Mouse (Mus musculus) megakaryocyte-erythroid progenitor cell, adult 5-6 weeks (primary cell): ENCODE measurements around the gene Mecp2. TPM values are rescaled to one million over a fixed set of nuclear protein-coding genes. Genes with fewer than 3 reads are reported as not detected.
"Not testable (repeated sequence)": the region's sequence is repeated elsewhere in the genome, so short reads cannot be mapped to it uniquely, and the experiment has no call there.

Experiments used
- ATAC-seq: replicated peaks from 2 replicates; pipeline ENCODE4 v1.8.0; 2016; ENCODE audit warnings: mild to moderate bottlenecking, inconsistent platforms; ENCODE audit not compliant: severe bottlenecking, poor library complexity, low FRiP score, low TSS enrichment
- total RNA-seq, 2 experiments: library from RNA; stranded (forward) in 1 of 2; stranded (reverse) in 1 of 2; fragments of 200-1000, 215-1000 nt in 1 of 2; fragments of >200 nt in 1 of 2; fragmentation: Nextera tagmentation in 1 of 2; gene quantifications; 2 replicates each; pipeline ENCODE4 v1.2.3; 2014 to 2017

Mecp2 gene
- total RNA-seq (2014; fragmentation: Nextera tagmentation) = 21.8 and 22.9 TPM in 2 replicates
- total RNA-seq (2017) = 12.9 and 17.9 TPM in 2 replicates

- ATAC-seq = not testable (repeated sequence)
Measured at GRCm38 (mm10) chrX:74135263-74135662, at the start of gene Mecp2. TSS of gene Mecp2 (minus strand) at chrX:74135363.

- no peak for ATAC-seq
Measured at GRCm38 (mm10) chrX:74176959-74177358, 41.8 kb upstream of the Mecp2 start, which contains the start of gene Tktl1. TSS of gene Tktl1 (plus strand) at chrX:74177259.

GRCm38 (mm10) chrX:74167738-74168137 lies 32.6 kb upstream of the Mecp2 start, which contains the start of gene Tex28:
TSS of gene Tex28 (minus strand) at chrX:74167838.
- ATAC-seq = no peak

- ATAC-seq = no peak
Measured at GRCm38 (mm10) chrX:74127164-74127563, 8.0 kb downstream of the Mecp2 start, which contains the start of gene Opn1mw. TSS of gene Opn1mw (plus strand) at chrX:74127464.

GRCm38 (mm10) chrX:74124975-74125374 lies 10.2 kb downstream of the Mecp2 start:
- 0 out of 2 replicates have a peak, but pooled peaks have one; percentile 47 for ATAC-seq

- ATAC-seq = peak; percentile 87
Measured at GRCm38 (mm10) chrX:74115511-74115910, 19.7 kb downstream of the Mecp2 start.

GRCm38 (mm10) chrX:74114036-74114435 lies 21.1 kb downstream of the Mecp2 start:
- ATAC-seq = no peak

GRCm38 (mm10) chrX:74108747-74109146 lies 26.4 kb downstream of the Mecp2 start:
- ATAC-seq = no peak

- ATAC-seq = no peak
Measured at GRCm38 (mm10) chrX:74105916-74106315, 29.2 kb downstream of the Mecp2 start.

- no peak for ATAC-seq
Measured at GRCm38 (mm10) chrX:74103457-74104188, 31.5 kb downstream of the Mecp2 start.

- ATAC-seq = no peak
Measured at GRCm38 (mm10) chrX:74095130-74095529, 40.0 kb downstream of the Mecp2 start.

- ATAC-seq = peak; percentile 98
Measured at GRCm38 (mm10) chrX:74085601-74086038, 49.5 kb downstream of the Mecp2 start.

- ATAC-seq = peak; percentile 54
Measured at GRCm38 (mm10) chrX:74084946-74085498, 50.1 kb downstream of the Mecp2 start.

GRCm38 (mm10) chrX:74084276-74084837 lies 50.8 kb downstream of the Mecp2 start:
- ATAC-seq = no peak

GRCm38 (mm10) chrX:74070794-74071193 lies 64.4 kb downstream of the Mecp2 start:
- no peak for ATAC-seq

GRCm38 (mm10) chrX:74067891-74068290 lies 67.3 kb downstream of the Mecp2 start:
- ATAC-seq = no peak

- ATAC-seq = peak; percentile 37; the same call in 1 of the 2 replicates
Measured at GRCm38 (mm10) chrX:74045107-74045506, 90.1 kb downstream of the Mecp2 start.

GRCm38 (mm10) chrX:74037702-74038375 lies 97.3 kb downstream of the Mecp2 start:
- no peak for ATAC-seq

GRCm38 (mm10) chrX:74030000-74030399 lies 105.2 kb downstream of the Mecp2 start:
- no peak for ATAC-seq
